Mouse (Mus musculus): ENCODE data around the gene 2610021A01Rik. TPM values are rescaled to one million over a fixed set of nuclear protein-coding genes. Genes with fewer than 3 reads are reported as not detected.
"Not testable (repeated sequence)": the region's sequence is repeated elsewhere in the genome, so short reads cannot be mapped to it uniquely, and the experiment has no call there.

Gene 2610021A01Rik
- 15.2 and 16.1 TPM in 2 replicates for polyA plus RNA-seq (2012; rRNA removed)

GRCm38 (mm10) chr7:41599034-41599813 is at the start of gene 2610021A01Rik:
Gene 2610021A01Rik (plus strand): TSS chr7:41599230.
- peak; percentile 98 for DNase-seq (ENCODE audit: low read depth)
- TF ChIP-seq POLR2A (IDR thresholded peaks at IDR 0.05; ENCODE audit: borderline replicate concordance, extremely low read depth, insufficient read depth, insufficient read length, poor library complexity, severe bottlenecking) (no peak), CTCF (IDR thresholded peaks at IDR 0.05; ENCODE audit: borderline replicate concordance, extremely low read depth, insufficient read depth, insufficient read length) (no peak)

GRCm38 (mm10) chr7:41560681-41561080 is 38.3 kb upstream of the 2610021A01Rik start:
- no peak for DNase-seq (ENCODE audit: low read depth)
- no peak for TF ChIP-seq CTCF (IDR thresholded peaks at IDR 0.05; ENCODE audit: borderline replicate concordance, extremely low read depth, insufficient read depth, insufficient read length)
- TF ChIP-seq POLR2A (IDR thresholded peaks at IDR 0.05; ENCODE audit: borderline replicate concordance, extremely low read depth, insufficient read depth, insufficient read length, poor library complexity, severe bottlenecking): no peak

- DNase-seq (ENCODE audit: low read depth): not testable (repeated sequence)
Measured at GRCm38 (mm10) chr7:41573562-41573961, 25.5 kb upstream of the 2610021A01Rik start, which contains the start of gene Gm6871. Gene Gm6871 (minus strand): TSS chr7:41573662.

GRCm38 (mm10) chr7:41577956-41578355 is 21.1 kb upstream of the 2610021A01Rik start:
- no peak for DNase-seq (ENCODE audit: low read depth)
- TF ChIP-seq POLR2A (IDR thresholded peaks at IDR 0.05; ENCODE audit: borderline replicate concordance, extremely low read depth, insufficient read depth, insufficient read length, poor library complexity, severe bottlenecking) (no peak), CTCF (IDR thresholded peaks at IDR 0.05; ENCODE audit: borderline replicate concordance, extremely low read depth, insufficient read depth, insufficient read length) (no peak)

GRCm38 (mm10) chr7:41582028-41582427 is 17.0 kb upstream of the 2610021A01Rik start:
- no peak for TF ChIP-seq POLR2A (IDR thresholded peaks at IDR 0.05; ENCODE audit: borderline replicate concordance, extremely low read depth, insufficient read depth, insufficient read length, poor library complexity, severe bottlenecking)
- no peak for TF ChIP-seq CTCF (IDR thresholded peaks at IDR 0.05; ENCODE audit: borderline replicate concordance, extremely low read depth, insufficient read depth, insufficient read length)

GRCm38 (mm10) chr7:41587831-41588230 is 11.2 kb upstream of the 2610021A01Rik start:
- not testable (repeated sequence) for DNase-seq (ENCODE audit: low read depth)

More at GRCm38 (mm10) chr7:41582028-41582427, 17.0 kb upstream of the 2610021A01Rik start:
- no peak for DNase-seq (ENCODE audit: low read depth)

- no peak for TF ChIP-seq CTCF (IDR thresholded peaks at IDR 0.05; ENCODE audit: borderline replicate concordance, extremely low read depth, insufficient read depth, insufficient read length)
- TF ChIP-seq POLR2A (IDR thresholded peaks at IDR 0.05; ENCODE audit: borderline replicate concordance, extremely low read depth, insufficient read depth, insufficient read length, poor library complexity, severe bottlenecking): no peak
- no peak for DNase-seq (ENCODE audit: low read depth)
Measured at GRCm38 (mm10) chr7:41598615-41599014, 415 bp upstream of the 2610021A01Rik start.

GRCm38 (mm10) chr7:41599932-41600548 is 1.0 kb downstream of the 2610021A01Rik start:
- TF ChIP-seq CTCF (IDR thresholded peaks at IDR 0.05; ENCODE audit: borderline replicate concordance, extremely low read depth, insufficient read depth, insufficient read length) (peak; percentile 10; the same call in 1 of the 2 replicates), POLR2A (IDR thresholded peaks at IDR 0.05; ENCODE audit: borderline replicate concordance, extremely low read depth, insufficient read depth, insufficient read length, poor library complexity, severe bottlenecking) (no peak)
- peak; percentile 17 for DNase-seq (ENCODE audit: low read depth)

- TF ChIP-seq POLR2A (IDR thresholded peaks at IDR 0.05; ENCODE audit: borderline replicate concordance, extremely low read depth, insufficient read depth, insufficient read length, poor library complexity, severe bottlenecking): no peak
- TF ChIP-seq CTCF (IDR thresholded peaks at IDR 0.05; ENCODE audit: borderline replicate concordance, extremely low read depth, insufficient read depth, insufficient read length): no peak
Measured at GRCm38 (mm10) chr7:41611654-41612053, 12.6 kb downstream of the 2610021A01Rik start.

GRCm38 (mm10) chr7:41616241-41616640 is 17.2 kb downstream of the 2610021A01Rik start:
- DNase-seq (ENCODE audit: low read depth): not testable (repeated sequence)

More at GRCm38 (mm10) chr7:41611654-41612053, 12.6 kb downstream of the 2610021A01Rik start:
- DNase-seq (ENCODE audit: low read depth): no peak

- peak; percentile 98 for DNase-seq (ENCODE audit: low read depth)
- TF ChIP-seq POLR2A (IDR thresholded peaks at IDR 0.05; ENCODE audit: borderline replicate concordance, extremely low read depth, insufficient read depth, insufficient read length, poor library complexity, severe bottlenecking) (no peak; the same call in 1 of the 2 replicates), CTCF (IDR thresholded peaks at IDR 0.05; ENCODE audit: borderline replicate concordance, extremely low read depth, insufficient read depth, insufficient read length) (peak; percentile 59)
Measured at GRCm38 (mm10) chr7:41632409-41633220, 33.6 kb downstream of the 2610021A01Rik start, which contains the start of gene Zfp788. Gene Zfp788 (plus strand): TSS chr7:41633203.
